Mouse (Mus musculus): ENCODE data around the gene Aldh6a1.

The Aldh6a1 gene

GRCm38 (mm10) chr12:84450718-84451646 is at the start of gene Aldh6a1, which contains the start of gene Lin52:
Gene Aldh6a1 (minus strand): TSS chr12:84451004.
Gene Lin52 (plus strand): TSS chr12:84451422.
- in situ Hi-C loops (cut with MboI, MseI) = no loop called here

- in situ Hi-C loops (cut with MboI, MseI) = no loop called here
These were observed 46.0 kb upstream of the Aldh6a1 start for GRCm38 (mm10) chr12:84496795-84497194.

- in situ Hi-C loops (cut with MboI, MseI) = no loop called here
These were observed 36.7 kb upstream of the Aldh6a1 start for GRCm38 (mm10) chr12:84487324-84488056.

- in situ Hi-C loops (cut with MboI, MseI) = no loop called here
These were observed 32.2 kb upstream of the Aldh6a1 start for GRCm38 (mm10) chr12:84482778-84483585.

- in situ Hi-C loops (cut with MboI, MseI) = no loop called here
These were observed 30.4 kb upstream of the Aldh6a1 start for GRCm38 (mm10) chr12:84481251-84481650.

GRCm38 (mm10) chr12:84478937-84479336 is 28.1 kb upstream of the Aldh6a1 start:
- in situ Hi-C loops (cut with MboI, MseI) = loop anchor here in 1 of 2 experiments (5.0 kb wide), 1 partner anchor 88 kb away; the partner anchor contains the start of gene Vsx2

- in situ Hi-C loops (cut with MboI, MseI) = no loop called here
These were observed 17.9 kb upstream of the Aldh6a1 start for GRCm38 (mm10) chr12:84468701-84469100.

- in situ Hi-C loops (cut with MboI, MseI) = loop anchor here in 1 of 2 experiments (5.0 kb wide), 1 partner anchor 51 kb away; no protein-coding TSS in a partner anchor
These were observed 12.1 kb upstream of the Aldh6a1 start for GRCm38 (mm10) chr12:84462856-84463255.

- in situ Hi-C loops (cut with MboI, MseI) = loop anchor here in 1 of 2 experiments (5.0 kb wide), 1 partner anchor 49 kb away; no protein-coding TSS in a partner anchor
These were observed 10.6 kb upstream of the Aldh6a1 start for GRCm38 (mm10) chr12:84461416-84461815.

- in situ Hi-C loops (cut with MboI, MseI) = loop anchor here in 1 of 2 experiments (5.0 kb wide), 1 partner anchor 48 kb away; no protein-coding TSS in a partner anchor
These were observed 9.0 kb upstream of the Aldh6a1 start for GRCm38 (mm10) chr12:84459845-84460244.

GRCm38 (mm10) chr12:84456911-84457310 is 6.1 kb upstream of the Aldh6a1 start:
- in situ Hi-C loops (cut with MboI, MseI) = no loop called here

- in situ Hi-C loops (cut with MboI, MseI) = no loop called here
These were observed 997 bp upstream of the Aldh6a1 start for GRCm38 (mm10) chr12:84451801-84452200.

GRCm38 (mm10) chr12:84450351-84450717 is 470 bp downstream of the Aldh6a1 start:
- in situ Hi-C loops (cut with MboI, MseI) = no loop called here

GRCm38 (mm10) chr12:84449887-84450286 is 917 bp downstream of the Aldh6a1 start:
- in situ Hi-C loops (cut with MboI, MseI) = loop anchor here in 1 of 2 experiments (25.0 kb wide), 1 partner anchor 1387 kb away; no protein-coding TSS in a partner anchor

- in situ Hi-C loops (cut with MboI, MseI) = loop anchor here in 1 of 2 experiments (25.0 kb wide), 1 partner anchor 1389 kb away; no protein-coding TSS in a partner anchor
These were observed 2.6 kb downstream of the Aldh6a1 start for GRCm38 (mm10) chr12:84448181-84448580.

GRCm38 (mm10) chr12:84447386-84447785 is 3.4 kb downstream of the Aldh6a1 start:
- in situ Hi-C loops (cut with MboI, MseI) = loop anchor here in 1 of 2 experiments (25.0 kb wide), 1 partner anchor 1390 kb away; no protein-coding TSS in a partner anchor

- in situ Hi-C loops (cut with MboI, MseI) = loop anchor here in 1 of 2 experiments (25.0 kb wide), 1 partner anchor 1395 kb away; no protein-coding TSS in a partner anchor
These were observed 8.3 kb downstream of the Aldh6a1 start for GRCm38 (mm10) chr12:84442526-84442925.

GRCm38 (mm10) chr12:84438697-84439096 is 12.1 kb downstream of the Aldh6a1 start:
- in situ Hi-C loops (cut with MboI, MseI) = loop anchor here in 1 of 2 experiments (25.0 kb wide), 1 partner anchor 1399 kb away; no protein-coding TSS in a partner anchor

GRCm38 (mm10) chr12:84429825-84430224 is 21.0 kb downstream of the Aldh6a1 start:
- in situ Hi-C loops (cut with MboI, MseI) = loop anchor here in 1 of 2 experiments (25.0 kb wide), 1 partner anchor 1407 kb away; no protein-coding TSS in a partner anchor

GRCm38 (mm10) chr12:84423990-84424389 is 26.8 kb downstream of the Aldh6a1 start:
- in situ Hi-C loops (cut with MboI, MseI) = no loop called here

GRCm38 (mm10) chr12:84417605-84417922 is 33.2 kb downstream of the Aldh6a1 start:
- in situ Hi-C loops (cut with MboI, MseI) = no loop called here
